Mouse (Mus musculus) C2C12 (cell line): Measurements from ENCODE around the gene Gm12790. TPM values are rescaled to one million over a fixed set of nuclear protein-coding genes. Genes with fewer than 3 reads are reported as not detected.
A peak's percentile ranks its signal among the peaks of the same experiment; 100 is the strongest.
"Not testable (repeated sequence)": the region's sequence is repeated elsewhere in the genome, so short reads cannot be mapped to it uniquely, and the experiment has no call there.

ENCODE experiments used
- H3K27me3 ChIP-seq: one replicate; pipeline ENCODE4 v1.6.1; 2011; ENCODE audit not compliant: control insufficient read depth, insufficient read depth, insufficient read length
- H3K36me3 ChIP-seq: one replicate; pipeline ENCODE4 v1.6.1; 2011; ENCODE audit not compliant: control insufficient read depth, insufficient read depth
- H3K4me3 ChIP-seq: one replicate; pipeline ENCODE4 v1.5.1; 2011; ENCODE audit warnings: mild to moderate bottlenecking, control low read depth; ENCODE audit not compliant: poor library complexity, insufficient read depth, severe bottlenecking
- H3K79me2 ChIP-seq: one replicate; pipeline ENCODE4 v1.6.1; 2011; ENCODE audit not compliant: control insufficient read depth, insufficient read depth
- H3K79me3 ChIP-seq: one replicate; pipeline ENCODE4 v1.6.1; 2011; ENCODE audit warnings: low read depth, control low read depth
- H3ac ChIP-seq: one replicate; pipeline ENCODE3; 2011; ENCODE audit warnings: low read depth; ENCODE audit not compliant: control insufficient read depth, insufficient read length
- CEBPB ChIP-seq: IDR thresholded peaks from one replicate; pipeline ENCODE4 v1.6.1; 2011; ENCODE audit warnings: low read depth, mild to moderate bottlenecking, control low read depth, moderate library complexity
- CTCF ChIP-seq: IDR thresholded peaks from one replicate; pipeline ENCODE4 v1.5.1; 2011; ENCODE audit not compliant: control insufficient read depth, insufficient read depth, insufficient read length
- FOSL1 ChIP-seq: IDR thresholded peaks from one replicate; pipeline ENCODE4 v1.8.0; 2011; ENCODE audit warnings: mild to moderate bottlenecking, low read length; ENCODE audit not compliant: poor library complexity, insufficient read depth, severe bottlenecking
- MAX ChIP-seq: IDR thresholded peaks from one replicate; pipeline ENCODE4 v1.6.1; 2011; ENCODE audit warnings: mild to moderate bottlenecking, control low read depth
- MYOD1 ChIP-seq: IDR thresholded peaks from one replicate; pipeline ENCODE4 v1.6.1; 2011; ENCODE audit warnings: low read depth; ENCODE audit not compliant: control insufficient read depth, insufficient read length
- MYOG ChIP-seq: IDR thresholded peaks from one replicate; pipeline ENCODE4 v1.6.1; 2011; ENCODE audit not compliant: control insufficient read depth, insufficient read length; ENCODE audit errors: extremely low read depth
- USF1 ChIP-seq: IDR thresholded peaks from one replicate; pipeline ENCODE4 v1.6.1; 2011; ENCODE audit warnings: low read depth, mild to moderate bottlenecking, control low read depth, moderate library complexity
- long read RNA-seq, 2 experiments: library from polyadenylated mRNA; unstranded; transcript quantifications; one replicate each; pipeline ENCODE4 v2.0.0; 2019 to 2020
- polyA plus RNA-seq: library from polyadenylated mRNA; unstranded; fragments of >200 nt; fragmentation: generic; extraction: Trizol; gene quantifications from one replicate; pipeline ENCODE4 v1.2.1, GENCODE M21; 2012; ENCODE audit warnings: missing spikeins

The Gm12790 gene
- polyA plus RNA-seq, result not detected
- long read RNA-seq, experiment 1, result 0 reads
- long read RNA-seq, experiment 2, result 0 reads

DNA sequence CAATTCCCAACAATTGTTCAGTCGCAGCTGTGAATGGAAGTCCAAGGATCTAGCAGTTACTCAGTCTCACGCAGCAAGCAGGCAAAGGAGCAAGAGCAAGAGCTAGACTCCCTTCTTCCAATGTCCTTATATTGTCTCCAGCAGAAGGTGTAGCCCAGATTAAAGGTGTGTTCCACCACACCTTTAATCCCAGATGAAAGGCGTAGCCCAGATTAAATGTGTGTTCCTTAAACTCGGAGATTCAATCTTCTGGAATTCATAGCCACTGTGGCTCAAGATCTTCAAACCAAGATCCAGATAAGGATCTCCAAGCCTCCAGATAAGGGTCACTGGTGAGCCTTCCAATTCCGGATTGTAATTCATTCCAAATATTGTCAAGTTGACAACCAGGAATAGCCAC lies at the start of gene Gm12790:
Gene Gm12790, minus strand, starts transcription at position 101 of the 400 bp plus-strand sequence.
- H3K79me3 ChIP-seq, H3K27me3 ChIP-seq, H3ac ChIP-seq, H3K36me3 ChIP-seq, H3K79me2 ChIP-seq, H3K4me3 ChIP-seq: not testable (repeated sequence)

DNA sequence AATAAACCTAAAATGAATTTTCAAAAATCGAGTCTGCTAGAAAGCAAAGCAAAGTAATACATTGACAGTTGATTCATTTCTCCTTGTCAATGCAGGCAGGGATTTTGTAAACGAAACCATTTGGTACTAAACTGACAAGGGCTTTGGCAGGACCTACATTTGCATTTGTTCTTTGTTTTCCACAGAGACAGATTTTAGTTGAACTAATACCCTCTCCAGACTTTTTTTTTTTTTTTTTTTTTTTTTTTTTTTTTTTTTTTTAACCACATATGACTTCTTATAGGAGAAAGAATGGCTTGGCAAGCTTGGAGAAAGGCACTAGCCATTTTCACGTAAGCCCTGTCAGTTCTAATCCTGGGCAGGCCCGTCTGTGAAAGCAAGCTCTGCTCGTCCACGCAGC lies 45.8 kb upstream of the Gm12790 start:
- H3ac ChIP-seq, result no peak overlapping the region

DNA sequence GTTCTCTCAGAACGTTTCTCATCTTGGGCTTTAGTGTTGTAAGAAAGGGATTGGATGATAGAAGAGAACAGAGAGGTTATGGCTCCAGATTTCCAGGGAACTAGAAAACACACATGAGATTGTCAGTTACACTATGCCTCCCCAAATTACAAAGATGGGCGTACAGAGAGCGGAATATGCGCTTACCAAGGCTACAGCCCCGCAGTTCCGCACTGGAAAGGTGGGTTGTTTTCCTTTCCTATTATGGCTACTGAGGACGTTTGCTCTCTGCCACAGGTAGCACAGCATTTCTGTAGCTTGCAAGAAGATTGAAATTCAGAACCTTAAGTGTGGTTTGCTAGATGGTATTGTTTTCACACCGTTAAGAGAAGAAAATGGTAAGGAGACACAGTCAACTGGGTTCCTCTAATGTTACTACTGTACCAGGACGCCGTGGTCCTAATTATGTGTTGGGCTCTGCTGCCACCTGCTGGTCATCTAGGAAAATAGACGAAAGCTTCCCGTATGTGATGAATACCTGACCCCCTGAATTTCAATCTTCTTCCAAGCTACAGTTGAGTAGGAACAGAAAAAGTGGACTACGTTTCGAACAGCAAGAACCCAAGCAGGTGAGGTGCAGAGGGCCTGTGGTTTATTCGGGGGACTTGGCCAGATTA lies 17.5 kb upstream of the Gm12790 start:
- H3K79me3 ChIP-seq, result no peaks in the 10 kb centered on the region

More for the DNA sequence above, 45.8 kb upstream of the Gm12790 start:
- TF ChIP-seq MAX (no peak), MYOG (no peak), CTCF (no peak), CEBPB (no peak), MYOD1 (no peak), FOSL1 (no peak), USF1 (no peak)
- H3K27me3 ChIP-seq, result no peaks in the 10 kb centered on the region
- no peak overlapping the region for H3K4me3 ChIP-seq
- no peaks in the 10 kb centered on the region for H3K79me3 ChIP-seq
- H3K36me3 ChIP-seq, result no peaks in the 10 kb centered on the region
- H3K79me2 ChIP-seq, result no peaks in the 10 kb centered on the region

DNA sequence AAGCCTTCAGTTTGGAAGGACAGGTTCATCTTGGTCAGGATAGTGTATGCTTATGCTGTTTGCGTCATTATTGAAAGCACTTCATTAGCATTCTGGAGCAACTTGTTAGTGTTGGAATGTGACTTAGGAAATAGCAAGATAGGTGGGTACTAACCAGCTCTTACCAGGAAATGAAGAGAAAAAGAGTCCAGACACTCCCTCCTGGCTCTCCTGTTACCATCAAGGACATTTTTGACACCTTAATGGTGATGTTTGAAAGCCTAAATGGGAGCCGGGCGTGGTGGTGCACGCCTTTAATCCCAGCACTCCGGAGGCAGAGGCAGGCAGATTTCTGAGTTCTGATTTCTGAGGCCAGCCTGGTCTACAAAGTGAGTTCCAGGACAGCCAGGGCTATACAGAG lies 16.6 kb upstream of the Gm12790 start:
- Histone ChIP-seq H3ac (no peak overlapping the region), H3K36me3 (no peaks in the 10 kb centered on the region), H3K79me2 (no peaks in the 10 kb centered on the region), H3K27me3 (no peaks in the 10 kb centered on the region), H3K79me3 (no peaks in the 10 kb centered on the region), H3K4me3 (no peak overlapping the region)
- no peak for TF ChIP-seq MYOD1
- TF ChIP-seq FOSL1, result no peak
- TF ChIP-seq MAX, result no peak
- TF ChIP-seq USF1, result no peak
- no peak for TF ChIP-seq CEBPB
- no peak for TF ChIP-seq MYOG
- TF ChIP-seq CTCF, result no peak

More for the DNA sequence above, 17.5 kb upstream of the Gm12790 start:
- Histone ChIP-seq H3K4me3 (no peak overlapping the region), H3K27me3 (no peaks in the 10 kb centered on the region), H3ac (no peak overlapping the region), H3K36me3 (no peaks in the 10 kb centered on the region), H3K79me2 (no peaks in the 10 kb centered on the region)
- TF ChIP-seq CTCF, result peak; percentile 26
- TF ChIP-seq CEBPB, result no peak
- TF ChIP-seq FOSL1, result no peak
- TF ChIP-seq MYOD1, result no peak
- TF ChIP-seq MYOG, result no peak
- TF ChIP-seq MAX, result no peak
- TF ChIP-seq USF1, result no peak

DNA sequence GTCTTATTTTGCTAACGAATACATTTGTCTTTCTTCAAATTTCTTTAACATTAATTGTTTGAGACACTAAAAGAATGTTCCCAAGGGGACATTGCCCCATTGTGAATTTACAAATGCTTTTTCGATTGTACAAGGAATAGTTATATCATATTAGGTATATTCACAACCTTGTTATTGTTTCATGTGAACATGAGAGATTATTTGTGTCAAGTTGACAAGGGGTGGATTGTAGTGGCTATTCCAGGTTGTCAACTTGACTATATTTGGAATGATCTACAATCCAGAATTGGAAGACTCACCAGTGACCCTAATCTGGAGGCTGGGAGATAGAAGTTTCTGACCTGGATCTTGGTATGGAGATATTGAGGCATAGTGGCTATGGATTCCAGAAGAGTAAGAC lies 5.5 kb upstream of the Gm12790 start, which contains the start of gene Gm12789:
Gene Gm12789, plus strand, starts transcription at position 301 of the 400 bp plus-strand sequence.
- H3ac ChIP-seq, H3K36me3 ChIP-seq, H3K79me2 ChIP-seq, H3K4me3 ChIP-seq, H3K27me3 ChIP-seq, H3K79me3 ChIP-seq: not testable (repeated sequence)

DNA sequence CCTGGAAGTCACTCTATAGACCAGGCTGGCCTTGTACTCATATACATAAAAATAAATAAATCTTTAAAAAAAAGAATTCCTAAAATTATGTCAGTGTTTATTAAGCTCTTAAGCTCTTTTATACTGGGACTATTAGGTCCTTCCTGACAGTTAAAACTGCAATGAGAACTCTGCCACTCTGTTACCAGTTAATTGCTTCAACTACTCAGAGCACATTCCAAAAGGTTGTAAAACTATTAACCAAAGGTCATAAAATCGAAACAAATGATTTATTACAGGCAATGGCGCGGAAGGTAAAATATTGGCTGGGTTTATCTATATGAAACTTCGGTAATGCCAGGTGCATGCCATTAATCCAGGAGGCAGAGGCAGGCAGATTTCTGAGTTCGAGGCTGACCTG lies 4.8 kb upstream of the Gm12790 start:
- Histone ChIP-seq H3K27me3 (no peaks in the 10 kb centered on the region), H3K79me3 (no peaks in the 10 kb centered on the region), H3ac (no peak overlapping the region), H3K79me2 (no peaks in the 10 kb centered on the region), H3K4me3 (no peak overlapping the region), H3K36me3 (no peaks in the 10 kb centered on the region)
- TF ChIP-seq FOSL1 (no peak), MYOG (no peak), MYOD1 (no peak), CEBPB (no peak), USF1 (no peak), MAX (no peak), CTCF (no peak)

DNA sequence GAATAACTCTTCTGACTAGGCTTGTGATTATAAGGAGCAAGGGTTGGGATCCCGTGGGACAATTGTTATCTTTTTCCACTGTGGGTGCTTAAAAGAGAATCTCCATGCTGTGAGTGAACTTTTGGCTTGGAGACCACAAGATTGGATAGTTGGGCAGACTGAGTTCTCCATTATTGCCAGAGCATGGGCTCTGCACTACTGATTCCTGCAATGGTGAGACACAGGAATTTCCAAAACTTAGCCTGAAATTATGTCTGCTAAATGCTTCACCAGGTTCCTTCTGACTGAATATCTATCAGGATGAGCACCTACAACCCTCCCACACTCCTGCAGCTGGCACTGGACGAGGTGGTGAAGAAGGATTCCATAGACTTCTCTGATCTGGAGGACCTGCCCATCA lies 40.7 kb downstream of the Gm12790 start, which contains the start of gene Gm12794:
Gene Gm12794, plus strand, starts transcription at position 301 of the 400 bp plus-strand sequence.
- not testable (repeated sequence) for H3K4me3 ChIP-seq, H3K27me3 ChIP-seq, H3K79me3 ChIP-seq, H3ac ChIP-seq, H3K36me3 ChIP-seq, H3K79me2 ChIP-seq
